Mouse (Mus musculus): ENCODE measurements around the gene 4933407L21Rik.
A peak's percentile ranks its signal among the peaks of the same experiment; 100 is the strongest.
"Not testable (repeated sequence)": the region's sequence is repeated elsewhere in the genome, so short reads cannot be mapped to it uniquely, and the experiment has no call there.

Gene 4933407L21Rik

DNA sequence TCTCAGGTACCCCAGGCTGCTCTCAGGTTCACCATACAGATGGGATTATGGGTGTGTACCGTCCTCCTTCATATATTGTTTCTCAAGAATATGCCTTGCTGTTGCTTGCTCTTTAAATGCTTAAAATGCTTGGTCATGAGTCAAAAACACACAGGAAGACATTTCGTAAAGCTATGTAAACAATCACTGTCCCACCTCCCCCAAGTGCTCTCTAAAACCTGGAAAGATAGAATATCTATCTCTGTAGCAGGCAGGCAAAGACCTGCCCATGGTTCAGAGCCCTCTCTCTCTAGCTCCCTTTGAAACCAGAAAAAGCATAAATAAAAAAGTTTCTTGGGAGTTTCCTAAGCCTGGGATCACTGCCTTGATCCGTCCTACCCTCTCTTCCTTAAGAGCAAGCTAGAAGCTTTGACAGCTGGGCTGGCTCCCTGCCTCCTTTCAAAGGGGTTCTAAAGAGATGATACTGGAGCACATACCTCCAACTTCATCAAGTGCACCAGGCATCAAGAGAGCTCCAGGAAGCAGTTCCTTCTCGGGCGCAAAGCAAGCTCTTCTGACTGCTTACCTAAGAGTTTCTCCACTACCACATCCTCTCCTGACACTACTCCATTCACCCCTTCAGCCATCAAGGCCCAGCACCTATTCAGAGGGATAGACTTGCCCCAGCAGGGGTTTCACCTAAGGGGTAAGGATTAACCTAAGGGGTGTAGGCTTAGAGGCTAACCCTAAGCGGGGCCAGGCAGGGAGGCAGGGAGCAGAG, 31.0 kb downstream of the 4933407L21Rik start:
- peak; percentile 31 for DNase-seq (ENCODE audit: low read depth, low spot score)

DNA sequence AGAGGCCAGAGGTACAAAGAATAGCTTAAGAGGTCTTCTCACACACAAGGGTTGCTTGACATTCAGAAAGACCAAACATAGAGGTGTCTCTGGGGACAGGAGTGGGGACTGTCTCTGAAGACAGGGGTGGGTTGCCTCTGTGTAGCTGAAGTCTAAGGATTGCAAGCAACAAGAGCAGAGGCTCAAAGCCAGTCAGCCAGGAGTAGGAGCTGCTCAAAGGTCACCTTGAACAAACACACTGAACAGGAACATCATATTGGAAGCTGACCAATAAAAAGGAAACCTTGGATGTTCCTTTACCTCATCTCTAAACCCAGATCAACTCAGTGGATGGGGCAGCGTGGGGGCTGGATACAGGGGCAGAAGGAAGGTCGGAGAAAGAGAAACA, 31.6 kb downstream of the 4933407L21Rik start:
- no peak for DNase-seq (ENCODE audit: low read depth, low spot score)

DNA sequence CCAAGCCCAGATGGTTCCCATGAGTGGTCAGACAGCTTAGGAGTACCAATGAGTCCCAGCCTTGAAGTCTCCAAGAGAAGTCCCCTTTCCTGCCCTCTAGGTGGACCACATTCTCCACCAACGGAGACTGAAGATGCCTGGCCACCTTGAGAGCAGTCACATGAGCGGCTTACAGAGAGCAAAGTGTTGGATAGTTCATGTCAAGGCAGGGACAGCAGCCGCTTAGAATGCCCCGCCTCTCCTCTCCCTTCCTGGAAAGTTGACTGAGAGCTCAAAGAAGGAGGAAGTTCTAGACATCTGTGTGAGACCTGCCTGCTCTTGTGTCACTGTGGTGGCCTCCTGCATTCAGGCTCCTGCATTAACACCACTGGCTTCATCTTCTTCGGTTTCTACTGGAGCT, 32.6 kb downstream of the 4933407L21Rik start, which contains the start of gene Gpr55:
Gene Gpr55, minus strand, starts transcription at position 135 of the 400 bp plus-strand sequence.
- DNase-seq (ENCODE audit: low read depth, low spot score) = no peak

DNA sequence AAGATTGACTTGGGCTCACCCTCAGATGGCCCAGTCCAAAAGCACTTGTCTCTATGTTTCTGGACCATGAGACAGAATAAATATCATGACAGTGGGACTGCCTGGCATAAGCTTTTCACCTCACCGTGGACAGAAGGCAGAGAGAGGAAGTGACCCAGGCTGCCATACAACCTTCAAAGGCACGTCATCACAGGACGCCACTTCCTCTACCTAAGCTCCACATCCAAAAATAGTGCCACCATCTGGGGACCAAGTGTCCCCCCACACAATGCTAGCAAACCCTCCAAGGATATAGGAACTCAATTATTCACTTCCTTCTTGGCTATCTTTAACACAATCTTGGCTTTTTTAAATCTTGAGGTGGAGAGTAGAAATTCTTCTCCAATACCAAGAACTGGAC, 33.8 kb downstream of the 4933407L21Rik start:
- DNase-seq (ENCODE audit: low read depth, low spot score) = no peak

DNA sequence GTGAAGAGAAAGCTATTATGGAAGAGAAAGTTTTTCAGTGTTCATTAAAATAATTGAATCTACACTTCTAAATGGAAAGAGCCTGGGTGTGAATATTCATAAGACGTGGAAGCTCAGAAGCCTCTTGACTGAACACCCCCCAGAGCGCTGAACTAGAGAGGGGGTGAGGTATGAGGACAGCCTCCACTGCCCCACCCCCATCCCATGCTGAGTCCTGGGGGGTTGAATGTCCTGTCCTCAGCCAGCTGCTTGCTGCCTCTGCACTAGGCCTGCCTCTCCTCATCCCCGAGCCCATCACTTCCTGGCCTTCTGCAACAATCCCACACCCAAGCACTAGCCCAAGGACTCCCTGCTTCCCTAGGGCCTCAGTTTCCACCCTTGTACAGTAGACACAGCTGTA, 37.6 kb downstream of the 4933407L21Rik start:
- DNase-seq (ENCODE audit: low read depth, low spot score) = peak; percentile 27

DNA sequence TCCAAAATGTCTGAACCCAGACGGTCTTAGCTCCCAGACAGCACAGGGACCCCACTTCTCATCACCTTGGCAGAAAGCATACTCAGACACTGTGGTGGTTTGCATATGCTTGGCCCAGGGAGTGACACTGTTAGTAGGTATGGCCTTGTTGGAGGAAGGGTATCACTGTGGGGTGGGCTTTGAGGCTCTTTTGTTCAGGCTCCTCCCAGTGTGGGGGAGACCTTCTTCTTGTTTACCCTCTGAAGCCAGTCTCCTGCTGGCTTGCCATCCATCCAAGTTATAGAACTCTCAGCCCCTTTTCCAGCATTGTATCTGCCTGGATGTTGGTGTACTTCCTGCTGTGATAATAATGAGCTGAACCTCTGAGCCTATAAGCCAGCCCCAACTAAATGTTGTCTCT, 40.8 kb downstream of the 4933407L21Rik start:
- no peak for DNase-seq (ENCODE audit: low read depth, low spot score)

DNA sequence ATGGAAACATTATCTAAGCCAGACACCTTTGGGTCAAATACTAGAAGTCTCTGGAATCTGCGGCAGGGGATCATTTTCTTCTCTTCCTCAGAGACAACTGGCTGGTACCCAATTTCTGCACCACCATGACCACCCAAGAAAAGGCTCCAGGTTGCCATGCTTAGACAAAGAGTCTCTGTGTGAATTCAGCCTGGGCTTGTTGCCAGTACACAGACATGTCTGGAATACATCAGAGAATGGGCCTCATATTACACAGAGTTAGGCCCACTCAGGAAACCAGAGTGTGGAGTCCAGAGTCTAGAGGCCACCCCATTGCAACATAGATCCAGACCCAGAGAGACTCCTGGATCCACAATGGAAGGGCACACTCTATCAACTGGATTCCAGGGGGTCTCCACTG, 41.2 kb downstream of the 4933407L21Rik start:
- peak; percentile 52 for DNase-seq (ENCODE audit: low read depth, low spot score)

DNA sequence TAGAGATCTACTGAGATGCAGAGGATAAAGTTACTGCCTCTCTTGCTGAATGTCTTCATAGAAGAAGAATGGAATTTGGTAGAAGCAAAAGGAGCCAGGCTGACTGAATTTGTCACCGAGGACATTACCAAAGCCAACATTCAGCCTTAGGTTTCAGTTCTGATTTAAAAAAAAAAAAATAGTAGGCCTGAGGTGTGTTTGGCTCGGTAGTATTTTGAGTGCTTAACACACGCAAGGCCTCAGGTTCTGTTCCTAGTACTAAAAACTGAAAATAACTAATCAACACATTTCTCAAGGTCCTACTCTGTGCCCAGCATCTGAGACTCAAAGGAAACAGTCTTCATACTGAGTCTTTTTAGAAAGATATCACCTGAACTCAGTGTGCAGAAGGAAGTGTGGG, 42.8 kb downstream of the 4933407L21Rik start:
- DNase-seq (ENCODE audit: low read depth, low spot score) = no peak

DNA sequence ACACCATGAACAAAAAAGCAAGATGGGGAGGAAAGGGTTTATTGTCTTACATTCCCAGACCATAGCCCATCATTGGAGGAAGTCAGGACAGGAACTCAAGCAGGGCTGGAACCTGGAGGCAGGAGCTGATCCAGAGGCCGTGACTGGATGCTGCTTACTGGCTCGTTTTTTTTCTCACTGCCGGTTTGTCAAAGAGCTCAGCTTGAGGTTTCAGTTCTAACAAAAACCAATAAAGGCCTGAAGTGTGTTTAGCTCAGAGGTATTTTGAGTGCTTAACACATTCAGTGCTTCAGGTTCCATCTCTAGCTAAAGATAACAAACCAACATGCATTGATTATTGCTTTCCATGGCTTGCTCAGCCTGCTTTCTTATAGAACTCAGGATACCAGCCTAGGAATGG, 44.1 kb downstream of the 4933407L21Rik start:
- no peak for DNase-seq (ENCODE audit: low read depth, low spot score)

DNA sequence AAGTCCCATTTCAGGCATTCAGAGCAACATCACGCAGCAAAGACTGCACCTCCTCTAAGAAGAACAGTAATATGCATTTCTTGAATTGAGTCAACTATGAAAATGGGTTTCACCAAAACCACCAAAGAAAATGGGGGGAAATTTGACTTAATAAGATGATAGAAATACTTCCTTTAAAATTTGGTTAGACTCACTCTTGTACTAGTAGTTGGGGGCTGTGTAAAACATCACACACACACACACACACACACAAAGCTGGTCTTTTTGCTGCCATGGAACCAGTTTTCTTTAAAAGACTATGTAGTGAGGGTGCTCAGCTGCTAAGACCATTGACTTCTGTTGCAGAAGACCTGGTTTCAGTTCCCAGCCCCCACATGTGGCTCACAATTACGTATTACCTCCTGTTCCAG, 45.2 kb downstream of the 4933407L21Rik start:
- DNase-seq (ENCODE audit: low read depth, low spot score) = no peak

DNA sequence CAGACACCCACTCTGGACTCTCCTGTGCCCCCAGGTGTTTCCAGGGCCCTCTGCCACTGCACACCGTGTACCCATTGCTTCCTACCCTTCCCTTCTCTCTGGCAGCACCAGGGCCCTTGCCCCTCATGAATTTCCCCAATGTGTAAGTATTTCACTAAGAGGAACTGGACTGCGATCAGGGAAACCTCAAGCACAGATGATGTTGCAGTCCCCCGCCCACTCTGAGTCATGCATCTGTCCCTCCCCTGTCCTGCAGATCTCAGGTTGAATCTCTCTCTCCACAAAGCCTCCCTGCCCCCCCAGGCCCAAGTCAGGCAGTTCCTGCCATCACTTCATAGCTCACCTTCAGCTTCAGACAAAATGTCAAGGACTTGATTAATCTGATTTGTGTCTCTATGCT, 49.4 kb downstream of the 4933407L21Rik start:
- DNase-seq (ENCODE audit: low read depth, low spot score) = no peak

DNA sequence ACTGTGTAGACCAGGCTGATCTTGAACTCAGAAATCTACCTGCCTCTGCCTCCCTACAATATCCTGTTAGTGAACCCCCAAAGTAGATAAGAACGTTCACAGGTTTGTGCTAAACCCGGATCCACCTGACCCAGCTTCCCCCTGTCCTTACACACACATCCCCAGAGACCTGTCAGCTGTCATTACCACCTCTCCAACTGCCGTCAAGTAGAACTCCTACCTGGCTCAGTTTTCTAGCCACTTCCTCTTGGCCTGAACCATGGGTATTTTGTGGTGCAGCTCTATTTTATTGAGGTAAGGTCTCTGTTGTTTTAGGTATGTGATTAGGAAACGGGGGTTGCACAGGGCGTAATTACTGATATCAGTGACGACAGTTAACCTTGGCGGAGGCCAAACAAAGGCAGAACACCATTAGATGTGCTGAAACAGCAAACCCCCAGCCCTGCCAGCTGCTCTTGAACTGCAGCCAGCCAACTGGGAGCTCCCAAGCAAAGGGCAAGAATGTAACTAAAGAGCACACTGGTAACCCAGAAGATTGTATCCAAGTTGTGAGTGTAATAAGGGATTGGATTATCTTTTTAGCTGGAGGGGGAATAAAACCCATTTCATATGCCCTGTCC, 53.6 kb downstream of the 4933407L21Rik start:
- DNase-seq (ENCODE audit: low read depth, low spot score) = no peak

DNA sequence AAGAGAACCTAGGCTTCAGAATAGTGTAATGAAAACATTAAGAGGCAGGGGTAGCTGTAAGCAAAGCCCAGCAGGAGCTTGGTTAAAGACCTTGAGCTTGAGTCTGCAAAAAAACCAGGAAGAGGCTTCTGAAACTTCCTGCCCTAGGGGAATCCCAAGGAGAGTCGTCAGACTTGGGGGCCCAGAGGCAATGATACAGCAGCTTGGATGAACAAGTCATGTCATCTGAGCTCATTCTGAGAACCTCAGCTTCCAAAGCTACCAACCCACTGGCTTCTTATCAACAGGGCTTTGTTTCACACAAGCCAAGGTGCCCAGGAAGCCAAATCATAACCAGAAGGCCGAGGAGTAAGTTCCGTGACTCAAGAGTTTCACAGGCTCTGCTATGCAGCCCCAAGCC, 57.5 kb downstream of the 4933407L21Rik start:
- DNase-seq (ENCODE audit: low read depth, low spot score) = no peak

DNA sequence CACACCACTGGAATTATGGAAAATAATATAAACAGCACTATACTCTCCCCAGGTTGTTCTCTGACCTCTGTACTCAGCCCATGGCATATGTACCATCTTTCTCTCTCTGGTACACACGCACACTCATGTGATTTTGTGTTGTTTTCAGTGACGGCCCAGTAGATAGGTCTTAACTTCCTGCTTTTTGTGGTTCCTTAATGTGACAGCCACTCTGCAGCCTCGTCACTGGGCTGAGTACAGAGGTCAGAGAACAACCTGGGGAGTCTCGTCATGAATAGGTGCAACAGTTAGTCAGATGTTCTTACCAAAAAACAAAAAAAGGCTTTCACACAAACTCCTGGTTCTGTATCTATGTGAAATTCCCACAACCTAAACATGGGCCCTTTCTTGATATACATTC, 60.1 kb downstream of the 4933407L21Rik start:
- DNase-seq (ENCODE audit: low read depth, low spot score) = no peak

DNA sequence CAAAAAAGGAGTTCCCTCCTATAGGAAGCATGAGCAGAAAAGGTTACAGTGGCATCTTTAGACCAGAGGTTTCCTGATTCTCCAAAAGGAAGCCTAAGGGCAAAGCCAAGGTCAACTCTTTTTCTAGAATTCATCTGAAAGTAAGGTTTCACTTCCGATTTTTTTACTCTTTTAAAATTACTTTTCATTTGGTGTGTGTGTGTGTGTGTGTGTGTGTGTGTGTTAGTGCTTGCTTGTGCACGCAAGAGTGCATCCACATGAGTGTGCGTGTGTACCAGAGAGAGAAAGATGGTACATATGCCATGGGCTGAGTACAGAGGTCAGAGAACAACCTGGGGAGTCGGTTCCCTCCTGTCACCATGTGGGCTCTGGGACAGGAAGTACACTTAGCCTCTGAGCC, 60.6 kb downstream of the 4933407L21Rik start:
- not testable (repeated sequence) for DNase-seq (ENCODE audit: low read depth, low spot score)

Data from brain, adult 2 months (tissue).